Mouse (Mus musculus): ENCODE data around the gene Ubald2. TPM values are rescaled to one million over a fixed set of nuclear protein-coding genes. Genes with fewer than 3 reads are reported as not detected.

Ubald2 gene
- polyA plus RNA-seq, 1 experiment: 443 TPM

DNA sequence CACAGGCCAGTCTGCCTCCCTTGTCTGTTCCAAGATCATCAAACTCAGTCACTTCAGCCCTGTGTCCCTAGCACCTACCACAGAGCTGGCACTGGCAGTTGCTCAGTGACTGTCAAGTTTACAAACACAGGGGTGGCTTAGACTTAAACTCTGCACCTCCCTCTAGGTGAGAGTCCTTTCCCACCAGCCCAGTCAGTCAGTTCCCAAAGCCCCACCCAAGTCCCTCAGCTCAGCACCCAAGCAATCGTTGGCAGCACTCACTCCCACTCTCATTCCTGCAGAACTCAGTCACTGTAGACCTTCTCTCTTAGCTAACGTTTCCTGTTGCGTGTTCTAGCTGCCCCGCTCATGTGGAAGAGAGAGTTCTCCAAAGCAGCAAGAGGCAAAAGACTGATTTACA is 39.1 kb upstream of the Ubald2 start:
- Histone ChIP-seq H3K9ac (ENCODE audit: low read depth, poor library complexity, severe bottlenecking) (no peak overlapping the region), H3K36me3 (ENCODE audit: control insufficient read depth, insufficient read depth, low read length, poor library complexity, severe bottlenecking) (no peaks in the 10 kb centered on the region)

GRCm38 (mm10) chr11:116396276-116396933 is 37.5 kb upstream of the Ubald2 start:
- Histone ChIP-seq H3K9me3 (replicated peaks; ENCODE audit: control insufficient read depth, insufficient read depth, low read length, poor library complexity, severe bottlenecking) (no peaks in the 10 kb centered on the region), H3K4me3 (ENCODE audit: low read depth, low read length) (no peak overlapping the region), H3K36me3 (ENCODE audit: control insufficient read depth, insufficient read depth, low read length, poor library complexity, severe bottlenecking) (no peaks in the 10 kb centered on the region), H3K27me3 (ENCODE audit: control insufficient read depth, insufficient read depth, low read length, poor library complexity, severe bottlenecking) (no peaks in the 10 kb centered on the region), H3K4me1 (ENCODE audit: control insufficient read depth, insufficient read depth, low read length) (no peaks in the 10 kb centered on the region), H3K27ac (ENCODE audit: insufficient read depth, low read length) (no peak overlapping the region), H3K9ac (ENCODE audit: low read depth, poor library complexity, severe bottlenecking) (no peak overlapping the region)
- TF ChIP-seq POLR2A (IDR thresholded peaks at IDR 0.05; ENCODE audit: insufficient read depth, low read length) (no peak), EP300 (IDR thresholded peaks at IDR 0.05; ENCODE audit: insufficient read depth, low read depth, low read length) (no peak), CTCF (IDR thresholded peaks at IDR 0.05; ENCODE audit: low read depth, low read length) (no peak)

More for the DNA sequence above, 39.1 kb upstream of the Ubald2 start:
- Histone ChIP-seq H3K27ac (ENCODE audit: insufficient read depth, low read length) (no peak overlapping the region), H3K9me3 (replicated peaks; ENCODE audit: control insufficient read depth, insufficient read depth, low read length, poor library complexity, severe bottlenecking) (no peaks in the 10 kb centered on the region), H3K4me1 (ENCODE audit: control insufficient read depth, insufficient read depth, low read length) (no peaks in the 10 kb centered on the region), H3K4me3 (ENCODE audit: low read depth, low read length) (no peak overlapping the region), H3K27me3 (ENCODE audit: control insufficient read depth, insufficient read depth, low read length, poor library complexity, severe bottlenecking) (no peaks in the 10 kb centered on the region)
- TF ChIP-seq EP300 (IDR thresholded peaks at IDR 0.05; ENCODE audit: insufficient read depth, low read depth, low read length) (no peak), CTCF (IDR thresholded peaks at IDR 0.05; ENCODE audit: low read depth, low read length) (no peak), POLR2A (IDR thresholded peaks at IDR 0.05; ENCODE audit: insufficient read depth, low read length) (no peak)

DNA sequence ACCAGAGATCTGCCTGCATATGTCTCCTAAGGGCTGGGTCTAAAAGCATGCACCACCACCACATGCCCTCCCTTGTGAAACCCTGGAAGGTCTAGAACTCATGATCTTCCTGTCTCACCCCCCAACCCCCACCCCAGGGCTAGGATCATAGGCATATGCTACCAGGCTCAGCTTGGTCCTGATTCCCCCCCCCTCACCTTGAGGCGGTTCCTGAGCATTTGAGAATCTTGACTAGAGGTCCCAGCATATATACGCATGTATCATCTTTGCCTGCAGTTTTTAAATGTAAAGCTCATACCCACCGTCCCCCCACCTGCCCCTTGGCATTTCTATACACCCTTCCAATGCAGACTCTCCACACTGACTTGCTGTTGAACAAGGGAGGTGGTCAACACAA is 37.0 kb upstream of the Ubald2 start:
- Histone ChIP-seq H3K4me3 (ENCODE audit: low read depth, low read length) (no peak overlapping the region), H3K4me1 (ENCODE audit: control insufficient read depth, insufficient read depth, low read length) (no peaks in the 10 kb centered on the region), H3K27me3 (ENCODE audit: control insufficient read depth, insufficient read depth, low read length, poor library complexity, severe bottlenecking) (no peaks in the 10 kb centered on the region), H3K27ac (ENCODE audit: insufficient read depth, low read length) (no peak overlapping the region), H3K36me3 (ENCODE audit: control insufficient read depth, insufficient read depth, low read length, poor library complexity, severe bottlenecking) (no peaks in the 10 kb centered on the region), H3K9ac (ENCODE audit: low read depth, poor library complexity, severe bottlenecking) (no peak overlapping the region), H3K9me3 (replicated peaks; ENCODE audit: control insufficient read depth, insufficient read depth, low read length, poor library complexity, severe bottlenecking) (no peaks in the 10 kb centered on the region)
- TF ChIP-seq POLR2A (IDR thresholded peaks at IDR 0.05; ENCODE audit: insufficient read depth, low read length) (no peak), EP300 (IDR thresholded peaks at IDR 0.05; ENCODE audit: insufficient read depth, low read depth, low read length) (no peak), CTCF (IDR thresholded peaks at IDR 0.05; ENCODE audit: low read depth, low read length) (no peak)

GRCm38 (mm10) chr11:116397517-116398347 is 36.2 kb upstream of the Ubald2 start:
- TF ChIP-seq EP300 (IDR thresholded peaks at IDR 0.05; ENCODE audit: insufficient read depth, low read depth, low read length) (no peak), POLR2A (IDR thresholded peaks at IDR 0.05; ENCODE audit: insufficient read depth, low read length) (no peak)
- H3K27ac ChIP-seq (ENCODE audit: insufficient read depth, low read length): no peak overlapping the region
- H3K4me3 ChIP-seq (ENCODE audit: low read depth, low read length): no peak overlapping the region
- H3K4me1 ChIP-seq (ENCODE audit: control insufficient read depth, insufficient read depth, low read length): no peaks in the 10 kb centered on the region
- no peaks in the 10 kb centered on the region for H3K9me3 ChIP-seq (replicated peaks; ENCODE audit: control insufficient read depth, insufficient read depth, low read length, poor library complexity, severe bottlenecking)
- no peak overlapping the region for H3K9ac ChIP-seq (ENCODE audit: low read depth, poor library complexity, severe bottlenecking)
- no peaks in the 10 kb centered on the region for H3K27me3 ChIP-seq (ENCODE audit: control insufficient read depth, insufficient read depth, low read length, poor library complexity, severe bottlenecking)
- H3K36me3 ChIP-seq (ENCODE audit: control insufficient read depth, insufficient read depth, low read length, poor library complexity, severe bottlenecking): no peaks in the 10 kb centered on the region

GRCm38 (mm10) chr11:116398348-116398677 is 35.6 kb upstream of the Ubald2 start:
- no peak overlapping the region for H3K27ac ChIP-seq (ENCODE audit: insufficient read depth, low read length)
- no peaks in the 10 kb centered on the region for H3K9me3 ChIP-seq (replicated peaks; ENCODE audit: control insufficient read depth, insufficient read depth, low read length, poor library complexity, severe bottlenecking)
- TF ChIP-seq EP300 (IDR thresholded peaks at IDR 0.05; ENCODE audit: insufficient read depth, low read depth, low read length) (no peak), CTCF (IDR thresholded peaks at IDR 0.05; ENCODE audit: low read depth, low read length) (no peak), POLR2A (IDR thresholded peaks at IDR 0.05; ENCODE audit: insufficient read depth, low read length) (no peak)
- H3K36me3 ChIP-seq (ENCODE audit: control insufficient read depth, insufficient read depth, low read length, poor library complexity, severe bottlenecking): no peaks in the 10 kb centered on the region
- no peak overlapping the region for H3K9ac ChIP-seq (ENCODE audit: low read depth, poor library complexity, severe bottlenecking)
- no peak overlapping the region for H3K4me3 ChIP-seq (ENCODE audit: low read depth, low read length)
- H3K27me3 ChIP-seq (ENCODE audit: control insufficient read depth, insufficient read depth, low read length, poor library complexity, severe bottlenecking): no peaks in the 10 kb centered on the region
- no peaks in the 10 kb centered on the region for H3K4me1 ChIP-seq (ENCODE audit: control insufficient read depth, insufficient read depth, low read length)

DNA sequence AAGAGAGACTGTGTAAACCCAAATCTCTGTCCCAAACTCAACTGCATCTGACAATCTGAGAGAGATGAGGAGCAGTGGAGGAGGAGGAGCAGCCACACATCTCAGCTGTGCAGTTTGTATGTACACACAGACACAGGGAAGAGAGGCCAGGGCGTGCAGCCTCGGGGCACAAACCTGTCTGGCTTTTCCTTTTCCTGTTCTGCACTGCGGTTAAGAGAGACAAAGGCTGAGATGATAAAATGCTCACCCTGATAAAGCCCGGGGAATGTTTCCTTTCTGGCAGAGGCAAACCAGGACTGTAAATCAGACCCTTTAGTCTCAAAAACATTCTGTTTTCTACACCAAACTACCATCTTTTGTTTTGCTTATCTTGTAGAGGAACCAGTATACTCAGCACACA is 33.3 kb upstream of the Ubald2 start:
- TF ChIP-seq EP300 (IDR thresholded peaks at IDR 0.05; ENCODE audit: insufficient read depth, low read depth, low read length): no peak
- Histone ChIP-seq H3K36me3 (ENCODE audit: control insufficient read depth, insufficient read depth, low read length, poor library complexity, severe bottlenecking) (0 out of 2 replicates have a peak, but pooled peaks cover 2% of the 10 kb centered on the region), H3K4me3 (ENCODE audit: low read depth, low read length) (no peak overlapping the region), H3K4me1 (ENCODE audit: control insufficient read depth, insufficient read depth, low read length) (no peaks in the 10 kb centered on the region), H3K9me3 (replicated peaks; ENCODE audit: control insufficient read depth, insufficient read depth, low read length, poor library complexity, severe bottlenecking) (no peaks in the 10 kb centered on the region), H3K27me3 (ENCODE audit: control insufficient read depth, insufficient read depth, low read length, poor library complexity, severe bottlenecking) (no peaks in the 10 kb centered on the region), H3K9ac (ENCODE audit: low read depth, poor library complexity, severe bottlenecking) (no peak overlapping the region), H3K27ac (ENCODE audit: insufficient read depth, low read length) (no peak overlapping the region)
